Comparison of ENCODE assay signal across 14 mouse cellular contexts in the genomic region with DNA sequence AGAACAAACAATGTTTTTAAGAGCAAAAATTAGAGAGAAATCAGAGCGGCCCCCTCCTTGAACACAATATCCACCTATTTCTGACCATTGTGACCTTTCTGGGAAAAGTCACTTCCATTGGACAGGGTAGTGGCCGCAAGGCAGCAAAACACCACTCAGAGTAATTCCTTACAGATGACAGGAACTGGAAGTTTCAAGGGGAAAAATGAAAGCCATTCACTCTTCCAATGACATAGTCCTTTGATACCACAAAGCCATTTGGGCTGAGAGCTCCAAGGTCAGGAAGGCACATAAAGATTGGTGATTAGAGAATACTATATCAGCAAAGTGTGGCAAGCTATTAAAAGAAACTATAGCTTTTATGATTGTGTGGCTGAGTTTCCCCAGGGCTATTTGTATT.
"Had no signal": no experiment of that assay in that cellular context is flagged by ENCODE, and none has a peak within 500 bp of the region (broad histone marks: within the 10 kb centered on the region; RNA-seq: fewer than 3 reads in every experiment).

No protein-coding gene starts in this region.

- DNase-seq: lung, adult 18-20 months; lung, embryonic 14.5 days; lung, postnatal 10 days; lung, postnatal 4 days; midbrain, embryonic 14.5 days; right cerebral cortex, postnatal 14 days; thymus, adult 2 months; thymus, postnatal 25 days; thymus, postnatal 4 days had no signal

- H3K27ac ChIP-seq: midbrain, embryonic 10.5 days; midbrain, embryonic 12.5 days; neural tube, embryonic 13.5 days; neural tube, embryonic 15.5 days had no signal

- H3K4me1 ChIP-seq: midbrain, embryonic 10.5 days; midbrain, embryonic 12.5 days; neural tube, embryonic 15.5 days had no signal

- H3K36me3 ChIP-seq: midbrain, embryonic 10.5 days; midbrain, embryonic 12.5 days; neural tube, embryonic 13.5 days; neural tube, embryonic 15.5 days had no signal

- H3K27me3 ChIP-seq: midbrain, embryonic 12.5 days; neural tube, embryonic 13.5 days; neural tube, embryonic 15.5 days had no signal

- H3K4me3 ChIP-seq: midbrain, embryonic 10.5 days; midbrain, embryonic 12.5 days; myocyte; neural tube, embryonic 13.5 days; neural tube, embryonic 15.5 days had no signal

- H3K9me3 ChIP-seq: midbrain, embryonic 10.5 days; midbrain, embryonic 12.5 days; neural tube, embryonic 13.5 days; neural tube, embryonic 15.5 days had no signal
